Mouse (Mus musculus) kidney, postnatal 0 days (tissue): ENCODE data around the gene Shank2. TPM values are rescaled to one million over a fixed set of nuclear protein-coding genes. Genes with fewer than 3 reads are reported as not detected.

Source experiments
- ATAC-seq: fragments of 200-750 bp; cut with Nextera tagmentation; replicated peaks from 2 replicates; pipeline ENCODE4 v1.8.0; 2017; ENCODE audit warnings: low read depth, moderate number of reproducible peaks, moderate TSS enrichment, moderate library complexity; ENCODE audit not compliant: low FRiP score
- DNase-seq: peaks from one replicate; pipeline ENCODE4 v3.0.0-alpha.2; 2016; ENCODE audit warnings: low spot score
- H3K27ac ChIP-seq: fragments of 300-500 bp; sonication (generic); 2 replicates; pipeline ENCODE4 v1.5.1; 2014; ENCODE audit warnings: mild to moderate bottlenecking
- H3K27me3 ChIP-seq: fragments of 300-500 bp; sonication (generic); 2 replicates; pipeline ENCODE4 v1.6.1; 2014; ENCODE audit warnings: low read length, mixed read lengths; ENCODE audit not compliant: insufficient read depth
- H3K36me3 ChIP-seq: fragments of 300-500 bp; sonication (generic); 2 replicates; pipeline ENCODE4 v1.6.1; 2014; ENCODE audit warnings: low read length, mixed read lengths; ENCODE audit not compliant: insufficient read depth
- H3K4me1 ChIP-seq: fragments of 300-500 bp; sonication (generic); replicated peaks from 2 replicates; pipeline ENCODE4 v1.6.1; 2014; ENCODE audit warnings: antibody characterized with exemption, low read length, mixed read lengths; ENCODE audit not compliant: insufficient read depth
- H3K4me2 ChIP-seq: fragments of 300-500 bp; sonication (generic); 2 replicates; pipeline ENCODE4 v1.6.1; 2014; ENCODE audit warnings: mild to moderate bottlenecking, low read length, moderate library complexity, mixed read lengths
- H3K4me3 ChIP-seq: fragments of 300-500 bp; sonication (generic); replicated peaks from 2 replicates; pipeline ENCODE4 v1.5.1; 2014; ENCODE audit warnings: low read depth, low read length
- H3K9ac ChIP-seq: fragments of 300-500 bp; sonication (generic); 2 replicates; pipeline ENCODE4 v1.6.1; 2014; ENCODE audit warnings: low read depth, low read length
- H3K9me3 ChIP-seq: fragments of 300-500 bp; sonication (generic); replicated peaks from 2 replicates; pipeline ENCODE4 v1.6.1; 2016; ENCODE audit warnings: low read length, inconsistent platforms, mixed read lengths
- CTCF ChIP-seq: IDR thresholded peaks from 2 replicates; pipeline ENCODE4 v1.5.1; 2016; ENCODE audit warnings: antibody characterized with exemption, low read depth, mild to moderate bottlenecking, moderate library complexity
- WGBS: fragments of 180-500 bp; shearing (Covaris S2); extraction: QIAGEN DNeasy Blood & Tissue Kit; methylation state at CpG from one replicate; pipeline ENCODE4 v1.1.7; 2014; 5-methylcytosine and 5-hydroxymethylcytosine counted together
- polyA plus RNA-seq: library from polyadenylated mRNA; unstranded; fragments of >200 nt; fragmentation: Nextera tagmentation; extraction: Ambion mirVana; gene quantifications from 2 replicates; pipeline ENCODE4 v1.2.1, GENCODE M21; 2015

Gene Shank2
- polyA plus RNA-seq, 1 experiment from 2014 or later: 2.6 TPM

- no peak for TF ChIP-seq CTCF
- no peaks in the 10 kb centered on the region for H3K9me3 ChIP-seq
- no peak for ATAC-seq
- H3K36me3 ChIP-seq: no peaks in the 10 kb centered on the region
- 38% methylated on average over 9 of the region's 9 CpGs for WGBS
- H3K4me1 ChIP-seq: no peaks in the 10 kb centered on the region
- H3K27ac ChIP-seq: no peak overlapping the region
- H3K27me3 ChIP-seq: no peaks in the 10 kb centered on the region
- no peak overlapping the region for H3K9ac ChIP-seq
- no peak overlapping the region for H3K4me3 ChIP-seq
- H3K4me2 ChIP-seq: no peak overlapping the region
- DNase-seq: peak; percentile 21
Observed at GRCm38 (mm10) chr7:144106352-144107011, 104.8 kb downstream of the Shank2 start.

- ATAC-seq (no peak), DNase-seq (no peak)
- no peak overlapping the region for H3K4me3 ChIP-seq
- no peak for TF ChIP-seq CTCF
- WGBS: 95% methylated on average over 5 of the region's 5 CpGs
- no peak overlapping the region for H3K9ac ChIP-seq
- no peaks in the 10 kb centered on the region for H3K27me3 ChIP-seq
- H3K4me2 ChIP-seq: no peak overlapping the region
- H3K4me1 ChIP-seq: no peaks in the 10 kb centered on the region
- H3K27ac ChIP-seq: no peak overlapping the region
- no peaks in the 10 kb centered on the region for H3K9me3 ChIP-seq
- no peaks in the 10 kb centered on the region for H3K36me3 ChIP-seq
Observed at GRCm38 (mm10) chr7:144108141-144108540, 106.4 kb downstream of the Shank2 start.

DNA sequence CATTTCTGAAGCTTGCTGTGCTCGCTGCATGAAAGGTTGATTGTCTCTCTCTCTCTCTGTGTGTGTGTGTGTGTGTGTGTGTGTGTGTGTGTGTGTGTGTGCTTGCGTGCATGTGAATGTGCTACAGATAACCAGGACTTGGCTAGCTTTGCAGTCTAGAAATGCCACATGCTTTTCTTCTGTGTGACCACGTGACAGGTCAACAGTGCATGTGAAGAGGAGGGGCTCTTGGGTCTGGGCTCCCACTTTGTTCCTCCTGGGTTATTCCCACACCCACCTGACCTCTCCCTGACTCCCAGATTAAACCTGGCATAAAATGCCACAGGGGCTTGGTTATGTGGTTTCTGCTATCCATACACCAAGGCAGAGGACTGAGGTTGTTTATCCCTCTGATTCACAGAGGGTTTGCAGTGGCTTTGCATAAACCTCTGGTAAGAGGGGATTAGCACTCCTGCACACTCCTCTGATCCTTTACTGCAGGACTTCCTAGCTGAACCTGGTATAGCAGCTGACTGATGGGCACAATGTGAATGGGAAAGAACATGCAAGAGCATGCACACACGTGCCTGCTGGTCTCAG is 109.4 kb downstream of the Shank2 start:
- Histone ChIP-seq H3K27ac (no peak overlapping the region), H3K9me3 (no peaks in the 10 kb centered on the region), H3K4me3 (no peak overlapping the region), H3K4me2 (no peak overlapping the region), H3K36me3 (no peaks in the 10 kb centered on the region), H3K9ac (no peak overlapping the region), H3K27me3 (no peaks in the 10 kb centered on the region), H3K4me1 (no peaks in the 10 kb centered on the region)
- no peak for TF ChIP-seq CTCF
- DNase-seq: no peak
- ATAC-seq: no peak
- 45% methylated on average over 4 of the region's 4 CpGs for WGBS

DNA sequence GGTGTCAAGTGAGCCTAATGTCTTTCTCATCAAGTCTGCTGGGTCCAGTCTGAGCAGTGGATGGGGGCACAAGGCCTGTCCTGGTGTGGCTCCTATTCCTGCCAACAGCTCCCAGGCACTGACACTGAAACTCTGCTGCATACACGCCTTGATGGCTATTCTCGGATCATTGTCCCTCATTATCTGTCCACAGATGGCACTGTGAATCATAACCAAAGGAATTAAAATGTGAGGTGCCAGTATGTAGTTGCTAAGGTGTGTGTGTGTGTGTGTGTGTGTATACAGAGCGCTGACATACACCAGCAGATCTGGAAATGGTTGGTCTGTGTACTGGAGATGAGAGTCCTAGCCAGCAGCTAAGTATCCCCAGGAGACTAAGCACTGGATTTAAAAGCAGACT is 110.3 kb downstream of the Shank2 start:
- Histone ChIP-seq H3K4me2 (no peak overlapping the region), H3K9ac (no peak overlapping the region), H3K27ac (no peak overlapping the region), H3K4me3 (no peak overlapping the region), H3K36me3 (no peaks in the 10 kb centered on the region), H3K9me3 (no peaks in the 10 kb centered on the region), H3K4me1 (no peaks in the 10 kb centered on the region), H3K27me3 (no peaks in the 10 kb centered on the region)
- ATAC-seq: no peak
- DNase-seq: no peak
- 81% methylated on average over 3 of the region's 3 CpGs for WGBS
- no peak for TF ChIP-seq CTCF

- Histone ChIP-seq H3K27me3 (no peaks in the 10 kb centered on the region), H3K4me2 (no peak overlapping the region), H3K27ac (no peak overlapping the region), H3K4me1 (no peaks in the 10 kb centered on the region), H3K36me3 (no peaks in the 10 kb centered on the region), H3K4me3 (no peak overlapping the region), H3K9me3 (no peaks in the 10 kb centered on the region), H3K9ac (no peak overlapping the region)
- no peak for DNase-seq
- WGBS: 36% methylated on average over 3 of the region's 3 CpGs
- TF ChIP-seq CTCF: no peak
- ATAC-seq: no peak
Observed at GRCm38 (mm10) chr7:144114230-144114629, 112.5 kb downstream of the Shank2 start.

DNA sequence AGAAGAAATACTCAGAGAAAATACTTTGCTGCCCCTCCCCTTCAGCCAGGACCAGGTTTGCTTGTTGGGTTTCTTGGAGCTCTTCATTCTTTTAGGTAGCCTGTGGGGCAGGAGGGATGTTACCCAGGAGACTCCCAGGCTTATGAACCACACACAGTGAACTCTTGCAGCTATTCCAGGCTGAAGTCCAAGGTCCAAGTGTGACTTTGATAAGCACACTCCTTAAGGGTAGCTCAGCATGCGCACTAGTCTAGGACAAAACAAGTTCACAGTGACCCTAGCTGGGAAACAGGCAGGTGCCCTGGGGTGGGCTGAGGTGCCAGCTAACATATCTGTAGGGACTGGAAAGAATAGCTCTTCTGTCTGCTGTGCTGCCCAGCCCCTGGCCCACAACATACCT is 117.8 kb downstream of the Shank2 start:
- H3K4me1 ChIP-seq: no peaks in the 10 kb centered on the region
- no peak overlapping the region for H3K4me2 ChIP-seq
- no peaks in the 10 kb centered on the region for H3K9me3 ChIP-seq
- ATAC-seq: no peak
- H3K9ac ChIP-seq: no peak overlapping the region
- no peak for TF ChIP-seq CTCF
- no peak for DNase-seq
- no peaks in the 10 kb centered on the region for H3K27me3 ChIP-seq
- no peak overlapping the region for H3K27ac ChIP-seq
- no peaks in the 10 kb centered on the region for H3K36me3 ChIP-seq
- H3K4me3 ChIP-seq: no peak overlapping the region
- WGBS: 92% methylated on average over 1 of the region's 1 CpGs
